Mouse (Mus musculus) layer of hippocampus, adult 9-11 months (tissue): Measurements from ENCODE around the gene Chn2.

Experiments
- DNase-seq: peaks from one replicate; pipeline ENCODE4 v3.0.0; 2022

Chn2 gene

GRCm38 (mm10) chr6:54078269-54078668, 38.9 kb downstream of the Chn2 start:
- DNase-seq, result peak; percentile 49

DNA sequence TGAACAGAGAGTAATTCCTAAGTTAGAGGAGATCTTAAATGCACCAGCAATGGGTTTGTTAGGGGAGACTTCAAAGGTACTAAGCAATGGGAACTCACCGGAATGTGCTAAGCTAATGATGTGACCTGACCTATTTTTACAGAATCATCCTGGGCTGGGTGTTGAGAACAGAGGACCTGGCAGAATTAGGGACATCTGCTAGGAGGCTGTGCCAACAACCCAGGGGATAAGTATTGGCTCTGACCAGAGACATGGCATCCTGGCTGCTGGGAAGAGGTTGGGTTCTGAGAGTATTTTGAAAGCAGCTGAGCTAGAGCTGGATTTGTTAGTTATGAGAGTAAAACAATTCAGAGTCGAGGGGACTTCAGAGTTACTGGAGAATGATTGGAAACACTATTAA, 40.5 kb downstream of the Chn2 start:
- no peak for DNase-seq

- DNase-seq, result no peak
Observed at GRCm38 (mm10) chr6:54080518-54081285, 41.3 kb downstream of the Chn2 start.

DNA sequence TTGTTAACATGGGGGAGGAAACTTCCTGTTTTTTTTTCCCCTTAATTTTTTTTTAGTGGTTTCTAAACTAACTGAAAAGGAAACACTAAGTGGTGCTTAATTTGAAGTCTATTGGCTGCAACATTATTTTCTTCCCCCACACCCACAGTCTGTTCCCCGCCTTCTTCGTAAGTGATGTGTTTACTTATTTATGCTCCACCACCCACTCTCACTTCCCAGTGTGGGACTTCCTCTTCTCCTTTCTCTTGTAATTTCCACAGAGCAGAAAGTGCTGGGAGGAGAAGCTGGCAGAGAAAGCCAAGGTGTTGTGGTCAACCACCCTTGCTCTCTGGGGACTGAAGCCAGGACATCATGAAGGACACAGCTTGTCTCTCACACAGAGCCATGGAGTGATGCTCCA, 43.2 kb downstream of the Chn2 start:
- peak; percentile 84 for DNase-seq

GRCm38 (mm10) chr6:54084046-54084445, 44.7 kb downstream of the Chn2 start:
- DNase-seq, result no peak

- DNase-seq, result no peak
Observed at GRCm38 (mm10) chr6:54085009-54085408, 45.7 kb downstream of the Chn2 start.

- DNase-seq, result no peak
Observed at GRCm38 (mm10) chr6:54088168-54088567, 48.8 kb downstream of the Chn2 start.

GRCm38 (mm10) chr6:54090822-54091221, 51.5 kb downstream of the Chn2 start:
- no peak for DNase-seq

- no peak for DNase-seq
Observed at GRCm38 (mm10) chr6:54092920-54093319, 53.6 kb downstream of the Chn2 start.

DNA sequence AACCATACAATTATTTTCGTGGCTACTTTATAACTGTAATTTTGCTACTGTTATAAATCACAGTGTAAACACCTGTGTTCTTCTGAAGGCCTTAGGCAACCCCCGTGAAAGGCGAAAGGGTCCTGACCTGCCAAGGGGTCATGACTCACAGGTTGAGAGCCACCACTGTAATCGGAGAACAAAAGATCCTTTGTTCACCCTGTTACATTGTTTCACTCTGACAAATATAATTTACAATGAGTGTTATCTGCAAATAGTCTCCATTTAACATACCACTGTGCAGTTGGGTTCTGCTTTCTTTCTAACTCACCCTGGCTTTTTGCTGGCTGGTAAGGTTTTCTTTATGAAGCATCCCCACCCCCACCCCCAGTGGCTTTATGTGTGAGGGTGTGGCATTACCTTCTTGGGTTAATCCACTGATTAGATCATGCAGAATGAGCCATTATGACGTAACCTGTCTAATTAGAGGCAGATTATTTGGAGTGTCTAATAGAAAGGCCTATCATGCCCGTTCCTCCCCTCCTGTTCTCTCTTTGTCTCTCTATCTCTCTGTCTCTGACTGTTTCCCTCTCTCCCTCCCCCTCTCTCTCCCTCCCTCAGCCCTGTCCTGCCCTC, 56.9 kb downstream of the Chn2 start:
- no peak for DNase-seq

GRCm38 (mm10) chr6:54096836-54097235, 57.5 kb downstream of the Chn2 start:
- DNase-seq, result no peak

DNA sequence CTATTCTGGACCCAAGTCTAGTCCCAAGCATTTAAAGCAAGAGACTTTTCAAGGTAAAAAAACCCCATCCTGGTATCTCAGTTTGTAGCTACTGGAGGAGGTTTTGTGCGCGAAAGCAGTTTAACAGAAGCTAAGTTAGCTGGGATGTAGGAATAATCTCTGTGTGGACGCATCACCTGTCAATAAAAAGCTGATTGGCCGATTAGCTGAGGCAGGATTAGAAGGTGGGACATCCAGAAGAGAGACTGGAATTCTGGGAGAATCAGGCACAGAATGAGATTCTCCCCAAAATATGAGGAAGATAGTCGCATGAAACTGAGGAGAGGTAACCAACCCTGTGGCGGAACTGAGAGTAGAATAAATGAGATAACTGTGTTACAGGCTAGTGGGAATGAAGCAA, 59.0 kb downstream of the Chn2 start:
- DNase-seq, result no peak

DNA sequence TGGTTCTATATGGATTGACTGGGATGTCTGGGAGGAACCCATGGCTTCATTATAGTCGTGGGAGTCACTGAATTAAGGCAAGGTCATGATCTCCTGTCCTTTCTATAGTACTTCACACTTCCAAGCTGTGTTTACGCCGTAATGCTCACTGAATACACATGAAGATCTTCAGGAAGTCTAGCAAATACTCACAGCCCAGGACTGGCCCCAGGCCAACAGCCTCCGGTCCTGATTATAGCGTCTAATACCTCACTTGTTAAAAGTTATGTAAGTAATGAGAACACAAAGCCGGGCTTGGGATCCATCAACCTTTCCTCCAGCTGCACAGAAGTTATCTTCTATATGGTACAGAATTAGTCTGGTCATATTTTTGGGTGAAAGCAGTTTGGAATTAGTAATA, 60.3 kb downstream of the Chn2 start:
- no peak for DNase-seq

DNA sequence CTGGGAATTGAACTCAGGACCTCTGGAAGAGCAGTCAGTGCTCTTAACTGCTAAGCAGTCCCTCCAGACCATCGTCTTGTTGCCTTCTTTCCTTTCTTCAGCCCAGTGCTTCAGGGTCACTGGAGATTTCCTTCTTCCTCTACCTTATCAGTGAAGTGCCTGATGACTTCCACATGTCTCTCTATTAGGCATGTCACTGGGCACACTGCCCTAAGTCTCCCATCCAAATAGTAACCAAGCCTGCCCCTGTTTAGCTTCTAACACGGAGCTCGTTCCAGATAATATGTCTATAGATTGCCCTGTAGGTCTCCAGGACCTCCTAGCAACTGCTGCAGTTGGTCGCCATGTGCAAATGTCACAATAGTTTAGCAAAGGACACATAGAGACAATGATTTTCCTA, 62.9 kb downstream of the Chn2 start:
- DNase-seq, result no peak

DNA sequence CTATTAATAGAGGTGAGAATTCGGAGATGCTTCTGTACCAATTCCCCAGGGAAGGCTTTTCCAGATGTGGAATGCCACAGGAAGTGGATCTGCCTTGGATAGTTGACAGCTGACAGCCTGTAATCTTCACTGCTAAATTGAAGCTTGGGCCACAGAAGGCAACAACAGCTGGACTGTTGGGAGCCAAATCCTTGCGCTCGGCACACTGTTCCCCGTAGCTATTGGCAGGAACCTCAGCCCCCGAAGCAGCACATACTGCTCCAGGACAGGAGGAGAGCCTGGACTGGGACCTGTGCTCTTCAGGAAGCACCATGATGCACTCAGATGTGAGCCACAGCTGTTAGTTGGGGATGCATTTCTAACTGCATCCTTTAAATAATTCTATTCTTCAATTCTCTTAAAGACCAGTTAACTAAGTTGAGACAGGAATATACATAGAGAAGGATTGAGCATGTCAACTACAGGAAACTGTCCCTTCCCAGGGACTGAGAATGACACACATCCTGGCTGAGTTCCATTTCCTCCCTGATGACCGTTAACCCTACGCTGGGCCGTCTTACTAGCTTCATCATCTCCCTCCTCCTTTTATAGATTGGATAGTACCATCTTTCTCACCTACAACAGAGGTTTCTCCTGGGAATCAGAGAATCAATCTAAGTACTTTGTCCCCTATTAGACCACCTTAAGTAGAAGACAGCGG, 64.1 kb downstream of the Chn2 start:
- DNase-seq, result no peak

- no peak for DNase-seq
Observed at GRCm38 (mm10) chr6:54111416-54111984, 72.1 kb downstream of the Chn2 start.

DNA sequence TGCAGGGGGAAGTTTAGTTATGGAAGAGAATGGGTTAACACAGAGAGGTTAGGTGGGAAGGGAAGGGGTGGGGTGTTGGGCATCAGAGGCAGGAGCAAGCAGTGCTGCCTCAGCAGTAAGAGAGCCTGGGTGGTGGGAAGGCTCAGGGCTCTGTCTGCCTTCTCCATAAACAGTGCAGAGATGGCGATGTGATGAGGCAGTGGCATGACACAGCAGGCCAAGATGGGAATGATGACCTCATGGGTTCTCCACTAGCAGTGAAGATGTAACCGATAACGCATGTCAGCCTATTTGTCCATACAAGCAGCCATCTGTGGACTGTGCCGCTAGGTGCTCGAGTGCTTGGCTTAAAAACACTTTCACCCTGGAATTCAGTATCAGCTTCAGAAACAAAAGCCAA, 74.0 kb downstream of the Chn2 start:
- DNase-seq, result no peak

- DNase-seq, result no peak
Observed at GRCm38 (mm10) chr6:54114412-54114811, 75.1 kb downstream of the Chn2 start.

GRCm38 (mm10) chr6:54116299-54116698, 76.9 kb downstream of the Chn2 start:
- DNase-seq, result peak; percentile 17

DNA sequence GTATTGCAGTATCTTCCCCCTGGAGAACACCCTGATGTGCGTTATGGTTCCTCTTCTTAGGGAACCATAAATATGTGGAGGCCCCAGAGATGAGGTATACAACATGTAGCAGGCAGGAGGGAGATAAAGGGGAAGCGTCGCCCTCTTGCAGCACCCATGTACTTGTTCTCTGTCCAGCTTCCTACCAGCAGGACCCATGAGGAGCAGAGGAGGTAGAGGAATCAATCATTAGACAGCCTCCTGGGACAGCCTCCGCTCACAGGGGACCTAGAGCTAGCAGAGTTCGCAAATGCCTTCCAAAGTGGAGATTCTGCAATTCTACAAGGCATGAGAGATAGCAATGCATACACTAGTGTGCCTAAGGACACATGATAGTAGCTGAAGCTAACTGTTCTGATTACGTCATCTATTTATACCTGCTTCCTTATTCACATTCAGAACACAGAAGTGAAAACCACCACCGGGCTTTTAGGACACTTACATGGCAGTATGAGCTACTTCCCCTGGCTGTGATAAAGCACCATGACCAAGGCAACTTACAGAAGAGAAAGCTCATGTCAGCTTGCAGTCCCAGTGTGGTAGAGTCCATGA, 77.7 kb downstream of the Chn2 start:
- peak; percentile 81 for DNase-seq

DNA sequence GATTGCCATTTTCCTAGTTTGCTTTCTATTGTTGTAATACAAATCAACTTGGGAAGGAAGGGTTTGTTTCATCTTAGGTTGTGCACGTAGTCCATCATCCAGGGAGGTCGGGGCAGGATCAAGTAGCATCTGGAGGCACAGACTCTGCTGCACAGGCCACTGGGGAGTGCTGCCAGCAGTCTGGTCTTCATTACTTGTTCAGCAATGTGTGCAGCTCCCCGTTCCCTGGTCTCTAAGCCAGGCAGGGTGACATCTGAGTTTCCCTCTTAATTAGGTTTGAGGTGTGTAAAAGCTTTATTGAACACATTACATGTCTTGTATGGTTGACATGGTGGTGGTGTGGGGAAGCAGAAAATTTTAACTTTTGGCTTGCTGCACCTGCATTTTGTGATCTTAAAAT, 79.0 kb downstream of the Chn2 start:
- DNase-seq, result no peak

DNA sequence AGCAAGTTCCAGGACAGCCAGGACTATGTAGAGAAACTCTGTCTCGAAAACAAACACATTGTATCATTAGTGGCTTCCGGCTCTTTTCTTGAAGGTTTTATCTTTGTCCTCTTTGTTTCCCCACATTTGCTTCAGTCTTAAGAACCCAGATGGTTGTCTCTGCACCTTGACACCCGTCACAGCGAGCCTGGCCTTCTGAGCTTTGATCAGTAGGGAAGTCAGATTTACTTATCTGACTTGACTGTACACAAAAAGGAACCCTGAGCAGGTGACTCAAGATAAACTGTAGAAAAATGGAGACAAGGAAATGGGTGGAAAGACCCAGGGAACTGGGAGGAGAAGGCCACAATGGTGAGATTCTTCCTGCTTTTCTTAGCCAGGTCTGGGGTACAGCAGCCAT, 79.5 kb downstream of the Chn2 start:
- DNase-seq, result no peak

GRCm38 (mm10) chr6:54119461-54119860, 80.1 kb downstream of the Chn2 start:
- DNase-seq, result no peak
